Mouse (Mus musculus): ENCODE data around the gene Vps45.

Gene Vps45

DNA sequence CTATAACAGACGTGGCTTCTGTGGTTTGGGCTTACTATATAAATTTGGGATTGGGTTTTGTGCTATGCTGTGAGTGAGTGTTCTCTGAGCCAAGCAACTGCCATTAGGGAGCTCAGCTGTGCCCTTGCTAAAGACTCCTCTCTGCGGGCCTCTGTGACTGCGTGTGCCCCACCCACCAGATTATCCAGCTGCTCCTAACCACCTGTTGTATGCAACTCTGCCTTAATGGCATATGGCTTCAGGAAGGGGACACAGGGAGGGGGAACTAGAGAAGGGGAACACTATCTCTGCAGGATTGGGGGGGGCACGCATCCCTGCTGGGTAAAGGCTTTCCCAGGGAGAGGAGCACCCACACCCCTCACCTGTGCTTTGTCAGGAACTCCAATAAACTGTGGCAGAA, 25.2 kb downstream of the Vps45 start:
- DNase-seq: no peak

DNA sequence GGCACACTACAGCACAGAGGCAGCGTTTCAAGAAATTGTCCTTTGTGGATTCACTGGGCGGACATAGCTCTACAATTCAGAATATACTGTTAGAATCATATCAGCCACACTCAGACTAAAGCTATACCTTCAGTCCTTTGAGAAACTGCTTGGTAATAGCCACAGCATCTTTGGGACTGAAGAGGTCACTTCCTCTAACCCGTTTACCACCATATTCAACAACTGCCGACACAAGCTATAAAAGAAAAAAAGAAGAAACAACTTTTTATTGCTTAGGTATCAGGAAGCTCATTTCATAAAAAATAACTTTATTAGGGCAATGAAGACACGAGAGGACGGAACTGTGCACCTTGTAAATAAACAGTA, 25.6 kb downstream of the Vps45 start:
- DNase-seq: no peak

DNA sequence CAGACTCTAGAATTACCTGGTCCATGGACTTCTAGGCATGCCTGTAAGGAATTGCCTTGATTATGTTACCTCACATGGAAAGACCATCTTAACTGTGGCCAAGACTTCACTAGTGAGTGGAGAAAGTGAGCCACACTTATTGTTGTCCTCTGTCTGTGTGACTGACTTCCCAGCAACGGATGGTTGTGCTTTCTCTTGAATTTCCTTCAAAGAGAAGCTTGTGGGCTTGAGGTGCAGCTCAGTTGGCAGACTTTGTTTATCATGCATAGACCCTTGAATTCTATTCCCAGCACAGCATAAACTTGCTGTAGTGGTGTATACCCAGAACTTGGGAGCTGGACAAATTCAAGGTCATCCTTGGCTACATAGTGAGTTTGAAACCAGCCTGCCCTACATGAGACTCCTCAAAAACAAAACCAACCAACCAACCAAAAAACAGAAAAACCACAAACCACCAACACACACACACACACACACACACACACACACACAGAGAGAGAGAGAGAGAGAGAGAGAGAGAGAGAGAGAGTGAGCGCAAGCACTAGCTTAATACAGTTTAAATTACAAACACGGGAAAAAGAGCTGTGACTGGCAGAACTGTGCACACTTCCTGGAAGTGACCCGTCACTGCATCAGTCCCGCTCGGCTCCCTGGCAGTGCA, 26.1 kb downstream of the Vps45 start:
- DNase-seq: no peak

DNA sequence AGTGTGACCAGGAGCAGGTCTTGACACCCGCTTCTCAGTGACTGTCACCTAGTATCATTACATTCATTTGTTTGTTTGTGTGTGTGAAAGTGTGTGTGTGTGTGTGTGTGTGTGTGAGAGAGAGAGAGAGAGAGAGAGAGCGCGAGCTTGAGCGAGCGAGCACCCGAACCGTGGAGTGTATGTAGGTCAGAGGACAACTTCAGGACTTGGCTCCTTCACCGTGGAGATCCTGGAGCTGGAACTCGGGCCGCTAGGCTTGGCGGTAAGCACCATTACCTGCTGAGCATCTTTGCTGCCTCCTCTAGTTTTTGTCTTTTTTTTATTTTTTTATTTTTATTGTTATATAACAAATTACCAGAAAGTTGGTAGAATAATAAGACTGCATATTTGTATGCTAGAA, 28.5 kb downstream of the Vps45 start:
- DNase-seq: peak; percentile 69

DNA sequence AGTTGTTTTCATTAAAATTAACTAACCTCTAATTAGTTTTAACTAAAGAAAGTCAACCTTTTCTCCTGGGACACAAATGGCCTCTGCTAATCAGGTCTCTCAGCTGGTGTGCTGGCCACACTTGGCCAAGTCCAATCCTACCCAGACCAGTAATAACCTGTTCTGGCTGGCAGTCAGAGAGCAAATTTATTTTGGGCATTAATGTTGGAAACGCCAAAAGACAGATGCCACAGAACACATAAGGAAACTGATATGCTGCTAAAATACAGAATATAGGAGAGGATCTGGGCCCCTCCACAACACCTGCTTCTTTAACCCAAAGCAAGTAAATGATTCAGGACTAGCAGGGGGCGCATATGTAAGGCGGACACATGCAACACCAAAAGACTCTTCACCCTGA, 28.9 kb downstream of the Vps45 start:
- DNase-seq: peak; percentile 74

DNA sequence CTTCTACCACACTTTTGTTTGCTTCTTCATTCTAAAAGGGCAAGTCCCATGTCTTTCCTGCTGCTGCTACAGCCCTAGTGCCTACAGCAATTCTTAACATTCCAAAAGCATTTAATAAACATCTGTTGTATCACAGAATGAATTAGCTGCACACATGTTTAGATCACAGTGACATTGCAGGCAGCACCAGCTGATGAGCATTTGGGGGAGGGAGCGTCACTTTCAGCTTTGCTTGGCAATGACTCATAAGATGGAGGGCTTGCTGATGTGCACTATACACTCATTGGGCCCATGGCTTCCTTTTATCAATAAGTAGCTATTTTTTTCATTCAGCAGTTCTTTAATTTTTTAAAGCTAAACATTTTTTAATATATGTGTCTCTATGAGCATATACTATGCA, 30.4 kb downstream of the Vps45 start:
- DNase-seq: no peak

DNA sequence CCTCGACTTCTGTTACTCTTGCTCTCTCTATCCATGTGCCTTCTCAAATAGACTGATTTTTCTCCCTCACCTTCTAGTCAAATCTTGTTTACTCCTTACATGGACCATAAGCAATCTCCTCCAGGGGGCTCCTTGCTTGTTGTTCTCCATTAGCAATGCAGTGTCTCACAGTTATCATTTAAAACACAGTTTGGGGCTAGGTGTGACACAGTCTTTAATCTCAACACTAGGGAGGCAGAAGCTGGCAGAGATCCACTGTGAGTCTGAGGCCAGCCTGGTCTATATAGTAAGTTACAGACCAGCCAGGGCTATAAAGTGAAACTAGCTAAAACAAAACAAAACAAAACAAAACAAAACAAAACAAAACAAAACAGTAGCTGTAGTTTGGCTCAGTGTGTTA, 31.1 kb downstream of the Vps45 start:
- no peak for DNase-seq

DNA sequence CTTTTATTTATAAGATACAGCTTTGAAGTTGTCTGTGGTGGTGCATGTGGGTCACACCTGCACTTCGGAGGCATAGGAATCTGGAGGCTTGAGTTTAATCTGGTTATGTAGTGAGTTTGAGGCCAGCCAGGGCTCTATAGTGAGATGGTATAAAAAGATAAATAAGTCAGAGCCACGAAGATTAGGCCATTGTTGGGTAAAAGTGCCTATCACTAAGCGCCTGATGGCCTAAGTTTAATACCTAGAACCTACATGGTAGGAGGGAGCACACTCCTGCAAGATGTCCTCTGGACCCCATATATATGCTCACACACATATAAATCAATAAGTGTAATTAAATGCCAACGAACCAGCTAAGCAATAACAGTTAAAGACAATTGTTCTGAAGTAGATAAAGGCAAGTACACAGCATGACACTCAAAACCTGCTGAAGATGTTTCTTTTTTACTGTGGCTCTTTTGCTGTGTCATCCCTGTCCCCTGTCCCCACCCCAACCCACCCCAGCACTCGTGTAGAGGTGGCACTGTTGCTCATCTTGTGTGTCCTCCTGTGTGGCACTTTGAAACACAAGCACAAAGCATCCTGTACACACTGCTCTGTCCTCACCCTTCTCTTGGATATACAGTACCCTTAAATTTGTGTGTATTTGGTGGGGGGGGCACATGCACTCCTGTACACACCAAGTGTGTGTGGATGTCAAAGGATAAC, 36.7 kb downstream of the Vps45 start:
- no peak for DNase-seq

DNA sequence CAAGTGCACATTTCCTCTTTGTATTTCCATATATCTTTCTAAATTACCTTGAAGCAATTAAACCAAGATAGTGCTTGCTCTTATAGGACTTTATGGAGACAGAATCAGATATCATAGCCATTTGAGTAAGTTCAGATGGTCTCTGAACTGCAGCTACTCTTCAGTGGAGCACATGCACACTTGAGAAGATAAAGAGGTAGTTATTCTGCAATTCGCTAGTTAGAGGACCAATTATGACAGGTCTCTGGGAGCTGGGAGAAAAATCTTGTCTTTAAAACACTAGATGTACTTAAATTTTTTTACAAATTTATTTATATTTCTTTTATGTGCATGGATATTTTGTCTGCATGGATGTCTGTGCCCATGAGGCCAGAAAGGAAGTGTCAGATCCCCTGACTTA, 37.5 kb downstream of the Vps45 start:
- DNase-seq: no peak

DNA sequence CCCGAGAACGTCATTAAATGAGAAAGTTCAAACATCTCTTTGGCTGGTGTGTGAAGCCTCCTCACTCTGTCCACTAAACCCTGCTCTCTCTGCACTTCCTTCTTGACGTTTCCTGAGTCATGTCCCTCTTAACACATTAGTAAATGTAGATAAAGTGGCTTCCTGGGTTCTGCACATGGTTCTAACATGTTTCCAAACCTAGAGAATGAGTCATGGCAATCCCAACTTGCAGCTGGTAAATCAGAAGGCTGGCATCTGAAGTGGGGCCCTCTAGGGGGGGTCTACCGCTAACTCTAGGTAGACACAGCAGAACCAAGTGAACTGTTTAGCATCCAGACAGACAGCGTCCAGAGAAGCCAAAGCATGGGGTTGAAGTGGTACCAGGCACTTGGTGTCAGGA, 40.8 kb downstream of the Vps45 start:
- no peak for DNase-seq

DNA sequence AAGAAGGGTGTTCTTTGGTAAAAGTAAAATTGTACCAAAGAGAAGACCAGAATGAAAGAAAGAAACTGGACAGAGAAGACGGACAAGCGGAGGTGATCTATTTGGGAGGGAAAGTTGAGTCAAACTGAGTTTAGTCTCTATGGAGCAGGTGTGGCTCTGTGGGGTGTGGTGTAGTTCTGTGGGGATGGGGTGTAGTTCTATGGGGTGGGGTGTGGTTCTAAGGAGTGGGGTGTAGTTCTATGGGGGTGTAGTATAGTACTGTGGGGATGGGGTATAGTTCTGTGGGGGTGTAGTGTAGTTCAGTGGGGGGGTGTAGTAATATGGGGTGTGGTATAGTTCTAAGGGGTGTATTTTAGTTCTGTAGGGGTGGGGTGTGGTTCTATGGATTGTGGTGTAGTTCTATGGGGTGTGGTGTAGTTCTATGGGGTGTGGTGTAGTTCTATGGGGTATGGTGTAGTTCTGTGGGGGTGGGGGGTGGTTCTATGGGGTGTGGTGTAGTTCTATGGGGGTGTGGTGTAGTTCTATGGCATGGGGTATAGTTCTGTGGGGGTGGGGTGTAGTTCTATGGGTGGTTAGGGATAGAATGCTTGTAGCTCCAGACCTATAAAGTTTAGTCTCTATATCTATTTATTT, 41.9 kb downstream of the Vps45 start:
- DNase-seq: no peak

DNA sequence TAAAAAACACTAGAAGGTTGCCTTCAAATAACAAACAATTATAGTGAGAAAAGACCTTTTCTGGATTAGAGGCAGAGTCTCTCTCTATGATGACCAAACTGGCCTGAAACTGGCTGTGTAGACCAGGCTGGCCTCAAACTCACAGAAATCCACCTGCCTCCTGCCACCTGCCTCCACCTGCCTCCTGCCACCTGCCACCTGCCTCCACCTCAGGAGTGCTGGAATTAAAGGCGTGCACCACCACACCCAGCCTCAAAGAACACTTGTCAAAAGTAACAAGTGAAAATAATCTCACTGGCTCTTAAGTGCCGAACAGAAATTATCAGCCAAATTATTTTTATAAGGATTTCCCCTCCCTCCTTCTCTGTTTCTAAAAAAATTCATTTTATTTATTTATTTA, 42.6 kb downstream of the Vps45 start:
- no peak for DNase-seq

DNA sequence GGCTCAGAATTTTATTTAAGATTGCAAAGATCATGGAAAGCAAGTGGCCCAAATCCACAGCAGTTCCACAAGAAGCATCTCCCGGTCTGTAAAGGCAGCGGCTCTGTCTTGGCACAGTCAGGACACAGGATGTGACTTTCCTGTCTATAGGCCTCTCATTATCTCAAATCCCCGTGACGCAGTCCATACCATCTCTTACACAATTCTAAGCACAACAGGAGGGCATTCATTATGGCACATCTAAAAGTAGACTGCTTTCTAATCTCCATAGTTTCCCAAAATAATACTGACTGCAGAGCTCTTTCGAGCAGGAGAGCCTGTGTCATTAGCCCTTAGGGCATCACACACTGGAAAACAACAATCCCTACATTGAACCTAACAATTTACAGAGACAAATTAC, 45.5 kb downstream of the Vps45 start:
- DNase-seq: no peak

DNA sequence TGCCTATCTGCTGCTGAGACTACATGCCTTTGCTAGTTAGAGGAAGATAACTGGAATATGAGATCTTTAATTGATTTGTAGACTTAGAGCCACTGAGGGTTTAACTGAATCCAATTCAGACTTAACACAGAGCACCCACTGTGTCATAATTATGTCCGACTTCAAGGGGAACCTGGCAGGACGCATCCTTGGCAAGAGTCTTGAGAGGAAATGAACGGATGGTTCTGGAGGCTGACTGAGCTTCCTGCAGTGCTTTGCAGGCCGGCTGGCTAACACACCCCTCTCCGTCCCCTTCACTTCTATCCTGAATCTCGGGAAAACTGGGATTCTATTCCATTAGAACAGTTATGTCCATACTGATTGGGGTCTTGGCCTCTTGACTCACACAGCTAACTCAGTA, 49.8 kb downstream of the Vps45 start:
- DNase-seq: no peak

DNA sequence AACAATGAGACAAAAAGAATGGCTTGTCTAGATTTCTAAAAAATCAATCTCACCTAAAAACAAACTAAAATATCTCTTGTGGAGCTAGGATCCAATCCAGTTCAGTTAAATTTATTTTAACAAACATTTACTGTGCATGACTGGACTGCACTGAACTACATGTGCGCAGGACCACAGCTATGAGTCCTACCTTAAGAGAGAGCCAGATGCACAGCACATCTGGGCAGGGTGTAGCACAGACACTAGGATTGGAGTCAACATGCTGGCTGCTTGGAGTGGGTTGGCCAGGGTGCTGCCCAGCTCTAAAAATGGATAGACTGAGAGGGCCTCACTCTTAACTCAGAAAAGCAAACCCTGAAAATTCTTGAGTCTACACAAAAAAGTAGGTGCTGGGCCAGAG, 56.7 kb downstream of the Vps45 start:
- DNase-seq: no peak

DNA sequence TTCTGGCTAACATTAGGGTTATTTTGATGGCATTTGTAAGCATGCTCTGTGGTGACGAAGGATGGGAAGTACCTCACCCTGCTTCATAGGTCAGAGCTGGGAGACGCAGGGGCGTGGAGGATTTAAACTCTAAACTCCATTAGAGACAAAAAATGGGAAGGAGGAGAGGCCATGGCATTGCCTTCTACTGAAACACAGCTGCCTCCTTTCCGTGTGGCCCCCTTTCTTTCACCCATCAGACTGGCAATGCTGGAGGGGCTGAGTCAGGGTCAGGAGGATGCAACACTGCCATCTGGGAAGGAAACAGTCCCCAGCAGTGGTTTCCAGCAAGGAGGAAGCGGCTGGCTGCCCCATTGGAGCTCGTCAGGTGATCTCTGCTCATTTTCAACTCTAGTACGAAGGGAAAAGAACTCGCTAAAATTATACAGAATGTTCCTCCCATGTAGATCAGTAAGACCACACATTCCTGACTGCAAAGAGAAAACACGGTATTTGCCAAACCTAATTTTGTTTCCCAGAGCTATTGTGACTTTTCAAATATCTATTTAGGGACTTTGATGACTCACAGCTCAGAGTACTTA, 57.3 kb downstream of the Vps45 start:
- no peak for DNase-seq

DNA sequence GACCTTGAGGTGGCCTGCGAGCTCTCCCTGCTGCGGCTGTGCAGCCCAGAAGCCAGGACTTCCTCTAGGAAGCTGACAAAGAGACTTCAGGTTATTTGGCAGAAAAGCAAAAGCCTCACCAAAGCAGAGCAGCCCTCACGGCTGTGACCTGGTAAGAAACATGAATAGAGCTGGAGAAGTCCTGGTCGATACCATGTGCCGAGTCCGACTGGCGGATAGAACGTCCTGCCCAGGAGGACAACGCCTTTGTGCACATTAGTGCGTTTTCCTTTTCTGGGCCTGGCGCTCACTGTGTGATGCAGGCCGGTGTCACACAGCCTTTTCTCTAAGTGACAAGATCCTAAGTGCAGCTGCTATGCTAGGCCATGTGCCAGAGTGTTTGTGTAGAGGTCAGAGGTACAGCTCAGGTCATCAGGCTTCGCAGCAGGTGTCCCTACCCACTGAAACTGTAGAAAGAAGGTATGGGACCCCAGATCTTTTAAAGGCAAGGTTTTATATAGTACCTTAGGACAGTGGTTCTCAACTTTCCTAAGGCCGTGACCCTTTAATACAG, 58.1 kb downstream of the Vps45 start:
- DNase-seq: no peak

DNA sequence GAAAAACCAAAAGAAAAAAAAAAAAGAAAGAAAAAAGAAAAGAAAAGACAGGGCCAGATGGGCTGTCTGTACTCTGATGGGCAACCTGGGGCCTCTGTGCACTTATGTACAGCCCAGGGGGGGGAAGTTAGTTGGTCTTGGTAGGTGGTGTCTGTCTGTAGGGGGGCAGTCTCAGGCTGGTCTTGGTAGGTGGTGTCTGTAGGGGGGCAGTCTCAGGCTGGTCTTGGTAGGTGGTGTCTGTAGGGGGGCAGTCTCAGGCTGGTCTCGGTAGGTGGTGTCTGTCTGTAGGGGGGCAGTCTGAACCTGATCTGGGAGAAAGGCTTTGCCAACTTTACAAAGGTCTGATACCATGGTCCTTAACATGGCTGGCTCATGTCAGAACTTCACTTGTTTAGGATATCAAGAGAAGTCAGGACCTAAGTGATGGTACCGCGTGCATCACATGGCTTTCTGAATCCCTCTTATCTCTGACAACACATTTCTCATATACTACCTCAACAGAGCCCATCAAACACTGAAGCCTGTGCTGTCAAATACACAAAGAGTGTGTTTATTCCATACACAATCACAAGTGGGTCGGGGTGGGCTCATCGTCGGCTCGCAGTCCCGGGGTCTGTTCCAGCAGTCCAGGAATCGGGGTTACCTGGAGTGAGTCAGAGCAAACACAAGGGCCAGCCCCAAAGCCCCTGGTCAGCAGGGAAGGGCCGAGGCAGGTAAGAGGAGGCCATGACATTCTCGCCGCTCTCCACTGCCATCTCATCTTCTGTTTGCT, 58.8 kb downstream of the Vps45 start:
- DNase-seq: no peak

DNA sequence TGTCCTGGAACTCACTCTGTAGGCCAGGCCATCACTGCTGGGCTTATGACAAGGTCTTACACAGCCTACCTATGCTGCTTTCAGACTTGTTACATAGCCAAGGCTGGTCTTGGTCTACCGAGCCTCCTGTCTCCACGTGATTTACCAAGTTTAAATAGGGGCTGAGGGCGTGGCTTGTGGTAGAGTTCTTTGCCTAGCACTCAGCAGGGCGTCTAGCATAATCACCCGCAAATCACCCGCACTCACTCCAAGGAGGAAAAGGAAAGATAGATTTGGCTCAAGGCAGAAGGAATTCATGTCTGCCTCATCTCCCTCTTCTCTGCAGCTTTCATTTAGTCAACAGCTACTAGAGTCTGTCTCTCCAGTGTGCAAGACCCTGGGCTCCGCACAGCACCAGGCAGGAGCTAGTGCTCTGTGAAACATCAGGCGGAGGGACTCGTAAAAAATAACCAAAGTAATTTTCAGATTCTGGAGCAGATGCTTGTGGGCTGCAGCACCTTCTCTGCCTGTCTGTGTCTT, 61.0 kb downstream of the Vps45 start:
- DNase-seq: peak; percentile 54

DNA sequence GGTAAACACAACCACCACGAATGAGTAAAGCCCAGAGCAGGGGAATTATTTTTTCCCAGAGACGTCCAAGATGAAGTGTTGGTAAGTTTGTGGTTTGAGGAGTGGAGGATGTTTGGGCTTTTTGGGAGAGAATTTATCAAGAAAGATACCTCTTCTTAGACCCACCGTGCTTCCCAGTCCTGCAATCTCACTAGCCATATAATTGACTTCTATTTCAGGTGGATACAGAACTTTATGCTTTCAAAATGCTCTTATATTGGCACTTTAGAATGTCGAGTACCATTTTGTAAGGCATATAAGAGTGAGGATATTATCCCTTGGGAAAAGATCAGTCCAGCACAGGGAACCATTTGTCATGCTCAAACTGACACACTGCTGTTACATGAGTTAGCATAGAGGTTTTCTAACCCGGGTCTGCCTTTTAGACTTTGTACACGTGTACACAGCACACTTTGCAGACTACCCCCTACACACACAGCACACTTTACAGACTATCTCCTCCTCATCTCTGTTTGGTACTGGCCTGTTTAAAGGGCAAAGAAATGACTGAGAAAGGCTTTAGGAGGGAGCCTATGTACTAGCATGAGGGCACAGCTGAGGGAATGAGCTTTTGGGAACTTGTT, 61.7 kb downstream of the Vps45 start:
- DNase-seq: no peak

DNA sequence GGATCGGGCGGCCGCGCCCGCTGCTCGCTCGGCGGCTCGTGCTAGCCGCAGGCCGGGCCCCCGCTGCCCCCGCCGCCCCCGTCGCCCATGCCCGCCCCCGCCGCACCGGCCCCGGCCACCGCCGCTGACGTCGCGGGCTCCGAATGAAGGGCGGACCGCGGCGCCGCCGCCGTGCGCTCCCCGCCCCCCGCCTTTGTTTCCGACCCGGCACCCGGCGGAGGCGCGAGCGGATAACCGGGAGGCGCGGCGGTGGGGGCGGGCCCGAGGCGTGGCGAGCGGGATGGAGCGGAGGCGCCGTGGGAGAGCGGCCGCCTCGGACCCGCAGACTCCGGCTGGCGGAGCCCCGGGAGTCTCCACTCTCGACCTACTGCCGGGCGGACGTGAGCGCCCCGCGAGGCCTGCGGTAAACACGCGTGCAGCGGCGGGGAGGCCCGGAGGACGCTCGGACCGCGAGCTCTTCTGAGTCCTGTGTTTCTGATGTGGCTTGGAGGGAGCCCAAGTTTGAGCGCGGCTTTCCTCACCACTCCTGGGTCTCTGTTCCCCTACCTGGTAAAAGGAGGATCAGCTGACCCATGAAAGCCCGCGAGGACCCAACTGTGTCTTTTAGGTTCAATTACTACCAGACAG, 62.4 kb downstream of the Vps45 start, which contains the start of gene Plekho1:
Gene Plekho1, minus strand, starts transcription at position 200 of the 627 bp plus-strand sequence.
- peak; percentile 70 for DNase-seq

Measured in cerebellum, adult 8-10 months (tissue).